Mouse (Mus musculus) midbrain, postnatal 0 days (tissue): ENCODE data around the gene Hnf1b. TPM values are rescaled to one million over a fixed set of nuclear protein-coding genes. Genes with fewer than 3 reads are reported as not detected.

Experiments
- ATAC-seq: fragments of 200-750 bp; cut with Nextera tagmentation; 2 replicates; pipeline ENCODE4 v1.8.0; 2017; ENCODE audit warnings: moderate number of reproducible peaks, mild to moderate bottlenecking, moderate TSS enrichment, moderate library complexity; ENCODE audit not compliant: low FRiP score
- DNase-seq: peaks from one replicate; pipeline ENCODE4 v3.0.0-alpha.2; 2015; ENCODE audit warnings: low spot score
- H3K27ac ChIP-seq: fragments of 300-500 bp; sonication (generic); 2 replicates; pipeline ENCODE4 v1.5.1; 2014; ENCODE audit warnings: low read depth, mild to moderate bottlenecking, low read length, mixed read lengths
- H3K27me3 ChIP-seq: fragments of 300-500 bp; sonication (generic); 2 replicates; pipeline ENCODE4 v1.6.1; 2014; ENCODE audit warnings: low read length, control low read depth, mixed read lengths; ENCODE audit not compliant: insufficient read depth
- H3K36me3 ChIP-seq: fragments of 300-500 bp; sonication (generic); 2 replicates; pipeline ENCODE4 v1.6.1; 2014; ENCODE audit warnings: low read length, control low read depth, mixed read lengths; ENCODE audit not compliant: insufficient read depth
- H3K4me1 ChIP-seq: fragments of 300-500 bp; sonication (generic); 2 replicates; pipeline ENCODE4 v1.6.1; 2014; ENCODE audit warnings: mild to moderate bottlenecking, control low read depth, antibody characterized with exemption, low read length, mixed read lengths; ENCODE audit not compliant: insufficient read depth
- H3K4me2 ChIP-seq: fragments of 300-500 bp; sonication (generic); 2 replicates; pipeline ENCODE4 v1.6.1; 2014; ENCODE audit warnings: low read depth, mild to moderate bottlenecking, low read length, mixed read lengths; ENCODE audit not compliant: poor library complexity, severe bottlenecking
- H3K4me3 ChIP-seq: fragments of 300-500 bp; sonication (generic); 2 replicates; pipeline ENCODE4 v1.5.1; 2014; ENCODE audit warnings: low read depth, mild to moderate bottlenecking, low read length, moderate library complexity
- H3K9ac ChIP-seq: fragments of 300-500 bp; sonication (generic); replicated peaks from 2 replicates; pipeline ENCODE4 v1.6.1; 2014; ENCODE audit warnings: mild to moderate bottlenecking, low read length, moderate library complexity, mixed read lengths; ENCODE audit not compliant: poor library complexity, severe bottlenecking
- H3K9me3 ChIP-seq: fragments of 300-500 bp; sonication (generic); 2 replicates; pipeline ENCODE4 v1.6.1; 2016; ENCODE audit warnings: low read length, control low read depth
- CTCF ChIP-seq: IDR thresholded peaks from 2 replicates; pipeline ENCODE4 v1.5.1; 2016; ENCODE audit warnings: antibody characterized with exemption, mild to moderate bottlenecking
- WGBS: fragments of 180-500 bp; shearing (Covaris S2); extraction: QIAGEN DNeasy Blood & Tissue Kit; methylation state at CpG from one replicate; pipeline ENCODE4 v1.1.7; 2014; 5-methylcytosine and 5-hydroxymethylcytosine counted together
- polyA plus RNA-seq: library from polyadenylated mRNA; unstranded; fragments of >200 nt; fragmentation: Nextera tagmentation; extraction: Ambion mirVana; gene quantifications from 2 replicates; pipeline ENCODE4 v1.2.1, GENCODE M21; 2015
- total RNA-seq: library from RNA; depleted of rRNA; stranded (reverse); fragments of >200 nt; gene quantifications from 2 replicates; pipeline ENCODE4 v1.2.3, GENCODE M21; 2014

Gene Hnf1b
- total and polyA plus RNA-seq, 2 experiments from 2014 or later: 0.31 TPM; not detected in 1

DNA sequence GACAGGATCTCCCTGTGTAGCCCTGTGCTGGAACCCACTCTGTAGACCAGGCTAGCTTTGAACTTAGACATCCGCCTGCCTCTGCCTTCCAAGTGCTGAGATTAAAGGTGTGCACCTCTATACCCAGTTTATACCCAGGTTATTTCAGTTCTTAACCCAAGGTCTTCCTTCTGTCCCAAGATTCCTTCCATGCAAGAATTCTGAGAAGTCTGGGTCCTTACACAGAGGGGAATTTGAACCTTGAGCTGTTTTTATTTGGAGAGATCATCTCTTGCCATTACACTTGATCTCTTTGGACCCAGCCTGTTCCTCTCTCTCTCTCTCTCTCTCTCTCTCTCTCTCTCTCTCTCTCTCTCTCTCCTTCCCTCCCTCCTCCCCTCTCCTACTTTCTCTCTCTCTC is 7.4 kb downstream of the Hnf1b start:
- H3K4me2 ChIP-seq: no peak overlapping the region

DNA sequence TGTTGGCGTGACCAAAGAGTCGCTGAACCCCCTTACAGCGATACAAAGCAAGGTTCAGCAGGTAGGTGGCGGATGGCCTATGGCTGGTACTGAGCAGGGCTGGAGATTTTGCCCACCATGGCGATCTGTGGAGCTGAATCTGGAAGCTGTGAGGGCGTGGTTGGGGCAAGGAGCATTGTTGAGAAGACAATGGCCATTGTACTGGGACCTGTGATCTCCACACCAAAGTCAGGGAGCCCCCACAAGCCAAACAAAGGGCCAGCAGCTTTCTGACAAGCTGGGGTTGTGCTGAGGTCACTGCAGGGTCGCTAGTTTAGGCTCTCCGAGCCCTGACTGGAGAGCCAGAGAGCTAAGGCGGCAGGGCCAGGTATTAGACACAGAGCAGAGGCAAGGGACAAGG is 15.4 kb downstream of the Hnf1b start:
- Histone ChIP-seq H3K4me1 (no peaks in the 10 kb centered on the region), H3K4me2 (no peak overlapping the region), H3K27me3 (peaks cover 9% of the 10 kb centered on the region; the same call in 1 of the 2 replicates), H3K36me3 (no peaks in the 10 kb centered on the region), H3K9me3 (no peaks in the 10 kb centered on the region), H3K4me3 (no peak overlapping the region), H3K27ac (no peak overlapping the region), H3K9ac (no peak overlapping the region)
- ATAC-seq: no peak
- TF ChIP-seq CTCF: no peak
- 25% methylated on average over 9 of the region's 9 CpGs for WGBS
- DNase-seq: no peak

More for the DNA sequence above, 7.4 kb downstream of the Hnf1b start:
- Histone ChIP-seq H3K27ac (no peak overlapping the region), H3K4me3 (no peak overlapping the region), H3K9ac (no peak overlapping the region), H3K27me3 (peaks cover 35% of the 10 kb centered on the region), H3K4me1 (no peaks in the 10 kb centered on the region), H3K36me3 (no peaks in the 10 kb centered on the region), H3K9me3 (no peaks in the 10 kb centered on the region)
- no peak for TF ChIP-seq CTCF
- WGBS: 78% methylated on average over 1 of the region's 1 CpGs
- DNase-seq (no peak), ATAC-seq (no peak)

GRCm38 (mm10) chr11:83867571-83867970 is 17.7 kb downstream of the Hnf1b start:
- Histone ChIP-seq H3K4me2 (no peak overlapping the region), H3K36me3 (no peaks in the 10 kb centered on the region), H3K27ac (no peak overlapping the region), H3K27me3 (peaks cover 6% of the 10 kb centered on the region; the same call in 1 of the 2 replicates), H3K9ac (no peak overlapping the region), H3K4me3 (no peak overlapping the region), H3K9me3 (no peaks in the 10 kb centered on the region), H3K4me1 (no peaks in the 10 kb centered on the region)
- ATAC-seq (no peak), DNase-seq (no peak)
- 51% methylated on average over 3 of the region's 3 CpGs for WGBS
- TF ChIP-seq CTCF: no peak

GRCm38 (mm10) chr11:83869147-83869546 is 19.3 kb downstream of the Hnf1b start:
- no peak overlapping the region for H3K4me3 ChIP-seq
- no peaks in the 10 kb centered on the region for H3K4me1 ChIP-seq
- no peaks in the 10 kb centered on the region for H3K36me3 ChIP-seq
- TF ChIP-seq CTCF: no peak
- H3K9me3 ChIP-seq: no peaks in the 10 kb centered on the region
- DNase-seq (no peak), ATAC-seq (no peak)
- no peak overlapping the region for H3K27ac ChIP-seq
- WGBS: 0% methylated on average over 1 of the region's 1 CpGs
- no peak overlapping the region for H3K4me2 ChIP-seq
- H3K9ac ChIP-seq: no peak overlapping the region
- H3K27me3 ChIP-seq: peaks cover 6% of the 10 kb centered on the region; the same call in 1 of the 2 replicates

GRCm38 (mm10) chr11:83869686-83870085 is 19.8 kb downstream of the Hnf1b start:
- H3K36me3 ChIP-seq: no peaks in the 10 kb centered on the region
- H3K9me3 ChIP-seq: no peaks in the 10 kb centered on the region
- no peak overlapping the region for H3K4me2 ChIP-seq
- peaks cover 6% of the 10 kb centered on the region; the same call in 1 of the 2 replicates for H3K27me3 ChIP-seq
- H3K4me1 ChIP-seq: no peaks in the 10 kb centered on the region
- ATAC-seq: no peak
- 50% methylated on average over 3 of the region's 3 CpGs for WGBS
- no peak overlapping the region for H3K9ac ChIP-seq
- TF ChIP-seq CTCF: no peak
- H3K27ac ChIP-seq: no peak overlapping the region
- H3K4me3 ChIP-seq: no peak overlapping the region
- no peak for DNase-seq

GRCm38 (mm10) chr11:83871780-83872554 is 22.1 kb downstream of the Hnf1b start:
- no peak for ATAC-seq
- Histone ChIP-seq H3K4me3 (no peak overlapping the region), H3K36me3 (no peaks in the 10 kb centered on the region), H3K9me3 (no peaks in the 10 kb centered on the region), H3K4me2 (no peak overlapping the region), H3K27me3 (no peaks in the 10 kb centered on the region), H3K27ac (no peak overlapping the region), H3K9ac (no peak overlapping the region), H3K4me1 (no peaks in the 10 kb centered on the region)
- DNase-seq: no peak
- WGBS: 76% methylated on average over 9 of the region's 9 CpGs
- TF ChIP-seq CTCF: no peak
